Mouse (Mus musculus) common myeloid progenitor, adult 5-6 weeks (primary cell): Measurements from ENCODE around the gene Fbxo34. TPM values are rescaled to one million over a fixed set of nuclear protein-coding genes. Genes with fewer than 3 reads are reported as not detected.
"Not testable (repeated sequence)": the region's sequence is repeated elsewhere in the genome, so short reads cannot be mapped to it uniquely, and the experiment has no call there.

ENCODE experiments used
- ATAC-seq: replicated peaks from 2 replicates; pipeline ENCODE4 v1.8.0; 2016; ENCODE audit warnings: low read depth, mild to moderate bottlenecking, moderate TSS enrichment, inconsistent platforms; ENCODE audit not compliant: poor library complexity, severe bottlenecking
- total RNA-seq: library from RNA; stranded (forward); fragments of 200-1000, 187-1606 nt; gene quantifications from 2 replicates; pipeline ENCODE4 v1.2.3, GENCODE M21; 2017

Gene Fbxo34
- total RNA-seq, 1 experiment from 2014 or later, result 29.1 TPM

DNA sequence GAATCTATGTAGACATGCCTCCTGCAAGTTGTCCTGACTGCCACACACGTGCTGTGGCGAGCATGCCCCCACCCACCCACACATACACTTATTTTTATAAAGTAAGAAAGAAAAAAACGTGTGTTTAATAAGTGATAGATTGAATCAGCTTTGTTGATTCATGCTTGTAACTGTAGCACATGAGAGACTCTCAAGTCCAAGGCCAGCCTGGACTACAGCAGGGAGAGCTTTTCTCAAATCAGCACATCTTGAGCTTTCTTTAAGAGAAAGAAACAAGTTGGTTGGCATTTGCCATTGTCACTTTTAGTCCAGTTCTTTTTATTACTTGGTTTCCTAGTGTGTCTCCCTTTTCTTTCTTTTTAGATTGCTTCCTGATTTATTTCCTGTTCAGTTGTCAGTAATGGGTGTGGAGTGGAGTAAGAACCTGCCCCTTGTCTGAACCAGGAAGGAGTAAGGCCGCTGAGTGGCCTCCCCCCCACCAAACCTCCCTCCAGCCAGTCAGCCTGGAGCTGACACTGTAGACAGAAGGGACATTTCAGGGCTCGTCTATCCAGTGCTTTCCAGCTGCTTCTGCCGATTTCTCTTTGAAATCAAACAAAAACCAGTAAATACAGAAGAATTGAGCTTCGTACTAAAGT, 64.7 kb downstream of the Fbxo34 start:
- peak; percentile 66 for ATAC-seq

DNA sequence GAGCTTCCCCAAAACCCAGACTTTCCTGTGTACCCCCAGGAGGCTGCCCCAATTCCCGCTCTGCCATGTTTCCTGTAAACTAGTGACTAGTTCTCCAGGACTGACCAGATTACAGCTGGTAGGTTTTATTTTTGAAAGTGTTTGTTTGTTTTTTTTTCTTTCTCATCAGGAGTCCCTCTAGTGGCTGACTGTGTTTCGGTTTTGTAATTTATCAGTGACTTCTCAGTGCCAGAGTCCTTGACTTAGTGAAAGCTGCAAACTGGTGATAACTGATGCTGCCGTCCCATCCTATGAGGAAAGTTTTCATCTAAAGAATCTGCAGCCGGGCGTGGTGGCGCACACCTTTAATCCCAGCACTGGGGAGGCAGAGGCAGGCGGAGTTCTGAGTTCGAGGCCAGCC, 65.4 kb downstream of the Fbxo34 start:
- peak; percentile 45 for ATAC-seq

DNA sequence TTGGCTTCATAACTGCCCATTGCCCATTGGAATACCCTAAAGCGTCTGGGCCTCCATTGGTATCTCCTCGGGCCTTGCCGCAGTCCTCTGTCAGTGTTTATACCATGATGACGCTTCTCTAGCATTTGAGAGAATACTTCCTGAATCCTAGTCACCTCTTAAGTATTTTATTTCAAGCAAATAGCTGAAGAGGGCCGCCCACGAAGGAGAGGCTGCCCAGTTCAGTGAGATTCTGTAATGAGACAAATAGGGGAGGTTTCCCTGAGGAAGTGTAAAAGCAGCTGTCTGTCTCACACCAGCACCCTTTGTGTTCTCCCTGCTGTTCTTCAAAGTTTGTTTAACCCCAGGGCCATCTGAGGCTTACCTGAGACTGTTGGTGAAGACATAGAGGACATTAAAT, 66.5 kb downstream of the Fbxo34 start:
- no peak for ATAC-seq

DNA sequence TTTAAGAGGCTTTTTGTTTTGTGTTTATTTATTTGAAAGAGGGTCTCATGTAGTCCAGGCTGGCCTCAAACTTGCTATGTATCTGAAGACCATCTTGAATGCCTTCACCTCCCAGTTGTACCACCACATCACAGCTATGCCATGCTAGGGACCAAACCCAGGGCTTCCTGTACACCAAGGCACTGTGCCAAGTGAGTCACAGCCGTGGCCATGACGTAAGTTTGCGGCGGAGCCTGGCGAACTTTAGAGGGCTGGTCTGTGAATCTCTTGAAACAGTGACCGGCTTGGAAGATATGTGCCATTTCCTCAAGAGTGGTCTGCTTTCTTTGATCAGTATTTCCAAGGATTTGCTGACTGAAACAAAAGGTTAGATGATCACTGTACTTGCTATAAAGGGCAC, 68.4 kb downstream of the Fbxo34 start:
- ATAC-seq, result 0 out of 2 replicates have a peak, but pooled peaks have one; percentile 23

DNA sequence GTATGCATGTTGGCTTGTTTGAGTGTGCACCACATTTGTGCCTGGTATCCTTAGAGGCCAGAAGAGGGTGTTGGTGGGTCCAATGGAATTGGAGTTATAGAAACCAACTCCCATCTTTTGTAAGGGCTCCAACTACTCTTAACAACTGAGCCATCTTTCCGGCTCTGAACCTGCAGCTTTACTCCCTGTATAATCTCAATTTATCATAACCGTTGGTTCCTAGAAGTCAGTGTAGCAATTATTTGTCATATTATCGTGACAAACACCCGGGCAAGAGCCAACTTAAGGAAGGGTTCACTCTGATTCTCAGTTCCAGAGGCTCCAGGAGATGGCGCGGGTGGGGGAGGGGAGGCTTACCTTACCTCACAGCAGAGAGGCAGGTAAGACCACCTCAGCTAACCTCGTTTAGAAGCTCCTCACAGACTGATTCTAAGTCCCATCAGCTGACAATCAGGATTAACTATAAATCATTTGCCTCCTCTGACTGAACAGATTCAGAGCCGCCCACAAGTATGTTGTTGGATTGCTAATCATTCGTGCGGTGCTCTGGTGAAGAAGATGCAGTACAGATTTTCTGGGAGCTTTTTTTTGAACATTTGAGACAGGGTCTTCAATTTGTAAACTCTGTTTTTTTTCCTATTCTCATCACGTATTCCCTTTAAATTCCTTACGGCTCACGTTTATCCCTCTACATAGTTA, 70.7 kb downstream of the Fbxo34 start:
- ATAC-seq, result no peak

DNA sequence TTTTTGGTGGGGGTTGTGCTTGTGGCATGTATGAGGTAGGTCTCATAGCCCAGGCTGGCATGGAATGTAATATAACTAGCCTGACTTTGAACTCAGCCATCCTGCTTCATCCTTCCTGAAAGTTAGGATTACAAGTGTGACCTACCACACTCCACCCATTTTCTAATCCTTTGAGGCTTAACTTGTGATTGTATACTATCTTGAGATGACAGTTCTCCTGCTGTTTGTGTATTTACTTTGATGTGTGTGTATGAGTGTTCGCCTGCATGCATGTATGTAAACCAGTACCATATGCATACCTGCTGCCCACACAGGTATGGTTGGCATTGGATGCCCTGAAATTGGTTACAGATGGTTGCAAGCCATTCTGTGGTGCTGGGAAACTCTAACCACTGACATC, 71.4 kb downstream of the Fbxo34 start:
- ATAC-seq, result no peak

DNA sequence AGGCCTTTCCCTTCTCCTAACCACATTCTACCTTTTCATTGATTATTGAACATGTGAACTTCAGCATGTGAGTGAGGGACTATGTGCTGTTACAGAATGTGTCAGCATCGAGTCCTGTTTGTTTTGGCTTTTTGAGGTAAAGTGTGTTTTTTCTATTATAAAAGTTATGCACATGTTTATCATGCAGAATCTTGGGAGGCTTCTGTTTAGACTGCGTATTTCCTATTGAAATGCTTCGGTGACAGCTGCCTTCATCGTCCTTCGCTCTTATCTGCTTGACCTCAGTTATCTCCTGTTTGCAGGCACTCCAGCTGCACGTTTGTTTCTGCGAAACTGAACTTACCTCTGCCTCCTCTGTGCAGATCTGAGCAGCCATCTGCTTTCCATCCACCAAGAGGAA, 72.1 kb downstream of the Fbxo34 start:
- peak; percentile 85 for ATAC-seq

DNA sequence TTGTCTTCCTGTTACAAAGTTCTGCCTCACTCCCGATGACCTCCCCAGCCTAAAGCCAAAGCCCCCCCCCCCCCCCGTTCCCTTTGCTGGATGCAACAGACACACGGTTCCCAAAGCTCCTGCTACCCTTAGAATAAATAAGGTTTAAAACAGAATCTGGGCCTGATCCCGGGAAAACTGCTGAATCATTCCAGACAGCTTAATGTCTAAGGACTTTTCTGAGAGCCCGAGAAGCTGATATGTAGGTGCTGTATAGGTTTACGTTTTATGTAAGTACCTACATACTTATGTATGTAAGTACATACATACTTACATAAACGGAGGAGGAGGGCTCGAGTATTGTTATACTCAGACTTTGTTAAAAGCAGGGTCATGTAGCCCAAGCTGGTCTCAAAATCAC, 75.2 kb downstream of the Fbxo34 start:
- no peak for ATAC-seq

DNA sequence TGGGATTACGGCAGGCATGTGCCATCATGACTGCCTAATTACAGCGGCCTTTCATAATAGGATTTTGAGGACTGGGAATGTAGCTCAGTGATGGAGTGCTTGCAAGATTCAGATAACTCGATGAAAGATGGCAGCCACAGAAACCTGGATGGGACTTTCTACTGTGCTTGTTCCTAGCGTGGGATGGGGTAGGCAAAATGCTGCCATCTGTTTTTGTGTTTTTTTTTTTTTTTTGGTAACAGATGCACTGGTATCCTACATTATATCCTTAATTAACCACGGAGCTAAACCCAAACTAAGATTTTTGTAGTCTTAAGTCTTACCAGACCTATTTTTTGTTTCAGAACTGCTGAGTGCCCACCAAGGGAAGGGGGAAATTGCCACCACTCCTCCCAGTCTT, 75.6 kb downstream of the Fbxo34 start:
- ATAC-seq, result no peak

DNA sequence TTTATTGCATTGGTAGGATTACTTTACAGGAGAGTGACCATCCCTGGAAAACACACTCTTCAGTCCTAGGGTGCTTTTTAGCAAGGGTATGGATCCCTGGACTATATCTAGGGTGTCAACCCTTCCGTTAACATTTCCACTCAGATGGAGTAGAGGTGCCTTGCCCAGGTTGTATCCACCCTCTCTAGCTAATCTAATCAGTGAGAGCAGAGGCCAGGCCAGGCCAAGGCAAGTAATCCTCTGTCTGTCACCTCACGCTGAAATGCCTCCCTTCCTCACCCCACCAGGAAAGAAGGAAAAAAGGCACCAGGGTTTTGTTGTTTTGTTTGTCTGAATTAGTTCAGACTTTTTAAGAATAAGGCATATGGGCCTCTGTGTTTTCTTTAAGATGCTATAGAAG, 77.6 kb downstream of the Fbxo34 start:
- no peak for ATAC-seq

DNA sequence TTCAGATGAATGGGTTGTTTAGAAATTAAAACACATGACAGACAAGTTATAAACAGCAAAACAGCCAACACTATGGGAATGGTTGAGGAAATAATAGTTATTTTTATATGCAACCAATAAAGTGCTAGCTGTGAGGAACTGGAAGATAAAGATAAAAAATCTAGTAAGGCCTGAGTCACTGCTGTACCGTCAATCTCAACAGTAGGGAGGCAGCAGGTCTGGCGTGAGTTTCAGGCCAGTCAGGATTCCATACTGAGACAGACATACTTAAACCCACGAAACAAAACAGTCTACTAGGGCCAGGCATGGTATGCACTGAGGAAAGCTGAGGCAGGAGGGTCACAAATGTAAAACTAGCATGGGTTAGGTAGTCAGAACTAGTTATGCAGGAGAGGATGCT, 78.1 kb downstream of the Fbxo34 start:
- no peak for ATAC-seq

DNA sequence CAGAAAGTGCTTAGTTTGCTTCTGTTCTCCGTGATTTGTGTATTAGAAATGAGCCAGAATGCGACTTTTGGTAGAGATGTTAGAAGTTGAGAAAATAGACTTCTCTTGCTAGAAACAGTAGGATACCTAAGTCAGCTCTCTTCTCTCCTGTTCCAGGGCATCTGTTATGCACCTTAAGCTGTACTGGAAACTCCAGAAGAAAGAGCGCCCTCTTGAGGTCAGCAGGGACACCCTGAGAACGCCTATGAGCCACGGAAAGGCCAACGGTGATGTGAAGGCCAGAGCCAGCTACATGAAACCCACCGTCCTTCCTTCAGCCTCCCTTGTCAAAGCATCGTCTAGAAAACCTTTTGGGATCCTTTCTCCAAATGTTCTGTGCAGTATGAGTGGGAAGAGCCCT, 78.8 kb downstream of the Fbxo34 start:
- ATAC-seq, result peak; percentile 37; the same call in 1 of the 2 replicates

DNA sequence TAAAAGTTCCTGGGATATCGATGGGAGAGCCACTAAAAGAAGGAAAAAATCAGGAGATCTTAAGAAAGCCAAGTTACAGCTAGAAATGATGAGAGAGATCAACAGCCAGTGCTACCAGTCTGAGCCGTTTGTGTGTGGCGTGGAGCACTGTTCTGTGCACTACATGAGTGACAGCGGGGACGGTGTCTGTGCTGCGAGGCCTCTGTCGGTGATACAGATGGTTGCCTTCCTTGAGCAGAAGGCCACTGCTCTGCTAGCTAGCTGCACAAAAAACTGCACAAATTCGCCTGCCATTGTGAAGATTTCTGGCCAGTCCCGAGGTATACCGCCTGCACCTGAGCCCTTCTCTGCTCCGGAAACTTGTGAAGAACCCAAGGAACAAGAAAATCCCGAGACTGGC, 79.4 kb downstream of the Fbxo34 start:
- ATAC-seq, result not testable (repeated sequence)

DNA sequence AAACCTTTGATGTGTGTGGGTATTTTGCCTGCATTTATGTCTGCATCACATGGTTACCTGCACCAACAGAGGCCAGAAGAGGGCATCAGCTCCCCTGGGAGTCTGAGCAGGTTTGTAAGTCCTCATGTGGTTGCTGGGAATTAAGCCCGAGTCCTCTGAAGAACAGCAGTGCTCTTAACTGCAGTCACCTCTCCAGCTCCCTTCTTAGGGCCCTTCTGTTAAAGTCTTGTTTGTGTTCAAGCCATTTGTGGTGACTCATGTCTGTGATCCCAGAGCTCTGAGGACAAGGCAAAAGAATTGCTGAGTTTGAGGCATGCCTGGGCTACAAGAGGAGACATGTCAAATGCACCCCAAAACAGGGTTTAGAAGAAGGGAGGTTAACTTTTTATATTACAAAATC, 82.3 kb downstream of the Fbxo34 start:
- no peak for ATAC-seq

DNA sequence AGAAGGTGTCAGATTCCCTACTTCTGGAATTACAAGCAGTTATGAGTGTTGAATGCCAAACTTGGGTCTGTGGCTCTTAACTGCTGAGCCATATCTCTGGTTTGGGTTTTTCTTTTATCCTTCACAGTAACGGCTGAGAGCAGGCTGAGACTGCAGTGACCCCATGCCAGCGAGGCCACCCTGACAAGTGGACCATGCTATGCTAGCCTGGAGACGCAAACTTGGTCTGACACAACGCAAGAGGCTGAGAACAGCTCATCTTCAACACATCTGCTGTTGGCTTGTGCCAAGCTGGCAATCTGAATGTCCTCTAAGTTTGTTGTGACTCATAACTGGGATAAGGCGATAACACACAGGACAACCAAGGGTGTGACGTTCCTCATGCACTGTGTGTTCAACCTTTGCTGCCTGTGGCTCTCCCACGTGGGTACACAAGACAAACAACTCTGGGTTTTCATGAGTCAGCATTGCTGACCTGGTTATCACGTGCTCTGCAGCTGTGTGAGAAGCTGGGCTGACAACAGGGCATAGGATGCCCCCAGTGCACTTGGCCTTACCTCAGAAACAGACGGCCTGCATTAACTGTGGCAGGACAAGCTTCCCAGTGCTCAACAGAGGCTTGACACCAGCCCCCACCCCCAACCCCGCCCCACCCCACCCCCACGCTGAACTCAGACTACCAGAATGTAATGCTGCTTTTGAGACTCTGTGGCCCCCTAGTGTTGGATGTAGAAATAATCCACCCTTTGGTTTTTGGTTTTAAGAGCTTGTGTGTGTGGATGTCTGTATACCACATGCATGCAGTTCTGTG, 83.3 kb downstream of the Fbxo34 start:
- peak; percentile 86 for ATAC-seq

DNA sequence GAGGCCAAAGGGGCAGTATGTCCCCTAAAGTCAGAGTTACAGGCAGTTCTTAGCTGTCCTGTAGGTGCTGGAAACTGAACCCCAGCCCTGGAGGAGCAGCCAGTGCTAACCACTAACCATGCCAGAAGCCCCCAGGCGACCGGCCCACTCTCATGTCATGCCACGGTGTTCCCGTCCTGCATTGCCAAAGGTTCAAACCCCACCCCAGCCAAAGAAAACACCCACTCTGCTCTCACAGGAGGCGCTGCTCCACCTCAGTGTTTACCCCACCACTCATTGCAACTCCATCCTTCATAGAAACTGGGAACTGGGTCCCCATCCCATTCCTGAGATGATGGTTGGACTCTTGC, 83.9 kb downstream of the Fbxo34 start:
- no peak for ATAC-seq

DNA sequence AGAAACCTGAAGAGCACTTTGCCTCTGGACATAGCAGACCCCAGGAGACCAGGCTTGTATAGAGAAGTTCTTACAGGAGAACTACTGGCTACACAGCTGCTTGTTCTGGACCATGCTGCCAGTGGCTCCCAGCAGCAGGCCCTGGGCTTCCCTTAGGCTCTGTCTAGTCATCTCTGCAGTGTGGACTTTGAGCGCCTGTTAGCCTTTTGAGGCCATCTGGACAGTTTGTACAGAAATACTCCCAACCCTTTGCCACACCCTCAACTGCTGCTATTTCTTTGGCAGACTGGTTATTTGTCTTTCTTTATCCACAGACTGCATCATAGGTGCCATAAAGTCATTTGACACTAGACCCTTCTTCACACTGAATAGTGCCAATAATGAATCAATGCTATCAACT, 84.9 kb downstream of the Fbxo34 start:
- no peak for ATAC-seq

DNA sequence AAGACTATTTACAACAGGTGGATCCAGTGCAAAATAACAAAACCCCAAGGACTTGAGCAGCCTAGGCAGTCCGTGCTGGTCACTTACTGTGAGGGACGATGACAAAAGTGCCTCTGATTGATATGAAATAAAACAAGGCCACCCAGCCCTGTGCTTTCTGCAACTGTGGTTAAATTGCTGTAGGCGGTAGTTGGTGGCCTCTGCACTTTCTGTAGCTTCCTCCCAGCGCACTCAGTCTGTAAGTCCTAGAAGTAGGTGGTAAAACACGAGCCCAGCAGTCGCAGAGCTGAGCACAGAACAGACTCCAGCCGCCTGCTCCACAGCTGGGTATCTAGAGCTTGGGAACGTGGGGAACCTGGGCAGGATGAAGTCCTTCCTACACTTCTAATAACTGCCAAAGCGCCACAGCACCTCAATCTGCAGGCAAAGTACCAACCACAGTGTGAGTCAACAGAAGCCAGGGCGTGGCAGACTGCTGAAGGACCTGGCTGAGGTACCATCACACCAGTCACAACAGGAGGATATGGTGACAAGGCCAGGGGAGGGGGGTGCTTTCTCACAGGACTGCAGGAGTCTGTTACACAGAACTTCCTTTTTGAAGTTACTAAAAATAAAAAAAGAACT, 91.2 kb downstream of the Fbxo34 start:
- peak; percentile 74 for ATAC-seq

DNA sequence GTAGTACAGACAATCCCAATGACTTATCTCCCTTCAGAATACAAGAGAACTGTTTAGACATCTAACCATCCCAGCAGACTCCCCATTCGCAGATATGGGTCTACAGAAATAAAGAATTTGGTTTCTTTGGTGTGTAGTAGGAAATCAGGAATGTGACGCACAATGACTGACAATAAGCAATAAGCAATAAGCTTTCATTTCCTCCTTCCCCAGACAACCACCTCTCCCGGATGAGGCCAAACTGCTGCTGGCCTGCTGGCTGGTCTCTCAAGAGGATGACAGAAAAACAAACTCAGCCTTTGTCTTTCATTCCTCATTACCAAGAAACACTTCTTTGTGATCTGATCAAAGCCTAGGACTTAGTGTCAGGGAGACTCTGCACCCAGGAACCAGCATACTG, 92.1 kb downstream of the Fbxo34 start:
- ATAC-seq, result peak; percentile 30; the same call in 1 of the 2 replicates

DNA sequence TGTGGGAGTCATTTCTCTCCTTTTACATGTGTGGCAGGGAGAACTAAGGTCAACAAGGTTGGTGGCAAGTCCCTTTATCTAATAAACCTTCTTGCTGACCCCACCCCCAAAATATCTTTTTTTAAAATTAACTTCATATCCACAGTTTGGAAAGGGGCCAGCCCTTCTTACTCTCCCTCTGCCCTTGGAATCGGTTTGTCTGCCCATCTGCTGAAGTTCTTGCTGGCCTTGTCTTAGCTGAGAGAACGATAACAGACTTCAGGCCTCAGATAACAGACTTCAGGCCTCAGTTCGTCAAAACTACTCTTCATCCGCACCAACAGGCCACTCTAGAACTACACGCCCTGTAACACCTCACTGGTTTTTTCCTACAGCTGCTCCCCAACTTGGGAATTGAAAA, 94.1 kb downstream of the Fbxo34 start:
- no peak for ATAC-seq

DNA sequence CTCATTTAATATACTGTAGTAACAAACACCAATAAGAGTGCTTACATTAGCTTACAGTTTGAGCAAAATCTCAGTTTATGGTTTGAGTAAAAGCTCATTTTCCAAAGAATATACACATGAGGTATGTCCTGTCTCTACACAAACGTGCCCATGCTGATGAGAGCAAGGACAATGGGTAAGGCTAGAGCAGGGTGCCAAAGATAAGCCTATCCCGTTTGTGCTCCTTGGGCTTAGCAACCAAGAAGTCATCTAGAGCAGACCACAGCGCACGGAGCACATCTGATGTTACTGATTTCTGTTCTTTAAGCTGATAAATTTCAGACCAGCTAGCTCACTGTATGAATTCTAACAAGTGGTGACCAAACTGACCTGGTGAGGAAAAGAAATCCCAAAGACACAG, 94.7 kb downstream of the Fbxo34 start:
- no peak for ATAC-seq
